10 mouse cellular contexts compared by ENCODE assay signal in genomic region chr11:19203968-19204367, GRCm38 (mm10).
DNase-seq lines count a peak whose midpoint lies in the region; ATAC-seq and TF ChIP-seq lines count a peak whose summit lies in the region.
"Had no signal": no experiment of that assay in that cellular context is flagged by ENCODE, and none has a peak within 500 bp of the region (broad histone marks: within the 10 kb centered on the region; RNA-seq: fewer than 3 reads in every experiment).

No protein-coding gene starts in this region.

- TF ChIP-seq CTCF in lung, adult 2 months (IDR thresholded peaks at IDR 0.05; ENCODE audit: insufficient read depth, low read length) = no peak

- 28% methylated on average over 5 of the region's 5 CpGs for WGBS in lung, adult 2 months
- WGBS in embryonic facial prominence, embryonic 15.5 days = 11% methylated on average over 5 of the region's 5 CpGs

- H3K4me2 ChIP-seq in embryonic facial prominence, embryonic 15.5 days (replicated peaks) = 0 out of 2 replicates have a peak overlapping the region, but pooled peaks have one; percentile 8

- no peak for TF ChIP-seq POLR2A in lung, adult 2 months (IDR thresholded peaks at IDR 0.05; ENCODE audit: borderline replicate concordance, extremely low read depth, low read depth, low read length)

- peak; percentile 65 for ATAC-seq in embryonic facial prominence, embryonic 15.5 days (ENCODE audit: insufficient number of reproducible peaks, low FRiP score, low TSS enrichment, low read depth)
- no peak for ATAC-seq in activated CD4-positive, CD25-positive, alpha-beta regulatory T cell, adult 4 months
- ATAC-seq: Patski had no signal

- H3K9me3 ChIP-seq in embryonic facial prominence, embryonic 15.5 days (replicated peaks) = no peaks in the 10 kb centered on the region
- H3K9me3 ChIP-seq: neural tube, embryonic 12.5 days had no signal

- H3K27ac ChIP-seq in embryonic facial prominence, embryonic 15.5 days (replicated peaks) = peak overlapping the region; percentile 79; the same call in 1 of the 2 replicates
- H3K27ac ChIP-seq: neural tube, embryonic 12.5 days had no signal

- H3K4me3 ChIP-seq in lung, adult 2 months (replicated peaks; ENCODE audit: extremely low read depth, low read depth, low read length) = no peak overlapping the region
- H3K4me3 ChIP-seq in embryonic facial prominence, embryonic 15.5 days (replicated peaks) = no peak overlapping the region
- H3K4me3 ChIP-seq: neural tube, embryonic 12.5 days had no signal

- intact Hi-C loops in heart, postnatal 36 days (cut with DNase I) = loop anchor here (2.0 to 10.0 kb wide), 3 partner anchors 61 to 329 kb away; no protein-coding TSS in a partner anchor

- DNase-seq in lung, adult 18-20 months = peak; percentile 41 to 53
- no peak for DNase-seq in lung, adult 2 months
- DNase-seq in heart, postnatal 36 days = peak; percentile 34 to 59
- DNase-seq in left cerebral cortex, adult 8-10 months (ENCODE audit: low spot score in 2 of 2) = peak; percentile 15 to 63
- DNase-seq in right cerebral cortex, adult 18-20 months = peak; percentile 79
- DNase-seq in spleen, postnatal 14 days (ENCODE audit: low spot score in 2 of 2) = no peak

- H3K36me3 ChIP-seq in embryonic facial prominence, embryonic 15.5 days = no peaks in the 10 kb centered on the region
- H3K36me3 ChIP-seq: neural tube, embryonic 12.5 days had no signal

- H3K4me1 ChIP-seq in lung, adult 2 months (ENCODE audit: control insufficient read depth, insufficient read depth, low read length) = no peaks in the 10 kb centered on the region
- H3K4me1 ChIP-seq in embryonic facial prominence, embryonic 15.5 days = peaks cover 13% of the 10 kb centered on the region

- no peaks in the 10 kb centered on the region for H3K27me3 ChIP-seq in embryonic facial prominence, embryonic 15.5 days
- H3K27me3 ChIP-seq: neural tube, embryonic 12.5 days had no signal

- H3K9ac ChIP-seq in embryonic facial prominence, embryonic 15.5 days = no peak overlapping the region
- H3K9ac ChIP-seq: neural tube, embryonic 12.5 days had no signal

Comparison
In these comparisons a context has a peak if more than half of its experiments do, and no peak if none do; other contexts are left out.
1. DNase-seq: peak in lung, adult 18-20 months (2 of 2), heart, postnatal 36 days (2 of 2), left cerebral cortex, adult 8-10 months (2 of 2) and right cerebral cortex, adult 18-20 months (single experiment); none in lung, adult 2 months (single experiment) and spleen, postnatal 14 days (0 of 2).